Mouse (Mus musculus) liver, postnatal 0 days (tissue): ENCODE measurements around the gene Gm37240.

Experiments
- CTCF ChIP-seq: sonication (generic); IDR thresholded peaks from 2 replicates; pipeline ENCODE4 v1.5.1; 2016; ENCODE audit warnings: antibody characterized with exemption, low read depth
- EP300 ChIP-seq: IDR thresholded peaks from 2 replicates; pipeline ENCODE4 v1.6.1; 2016; ENCODE audit warnings: antibody characterized with exemption, low read depth, mild to moderate bottlenecking

GRCm38 (mm10) chr3:85641751-85642150 is 245.6 kb downstream of the Gm37240 start:
- no peak for TF ChIP-seq CTCF
- TF ChIP-seq EP300 = no peak
